Mouse (Mus musculus) CH12.LX (cell line): Measurements from ENCODE around the gene Ush2a. TPM values are rescaled to one million over a fixed set of nuclear protein-coding genes. Genes with fewer than 3 reads are reported as not detected.

Experiments
- DNase-seq: peaks from one replicate; pipeline ENCODE4 v3.0.0-alpha.2; 2013; ENCODE audit errors: extremely low read depth
- H3K27ac ChIP-seq: 2 replicates; pipeline ENCODE4 v1.5.1; 2012; ENCODE audit warnings: low read depth, mild to moderate bottlenecking, control low read depth, moderate library complexity; ENCODE audit not compliant: insufficient read depth
- H3K27me3 ChIP-seq: replicated peaks from 2 replicates; pipeline ENCODE3; 2012; ENCODE audit warnings: inconsistent platforms
- H3K36me3 ChIP-seq, 2 experiments: replicated peaks in 1 of 2; 2 replicates each; pipeline versions ENCODE3 to v1.6.1; 2012; ENCODE audit warnings: inconsistent platforms in 1 of 2, low read length in 1 of 2, mild to moderate bottlenecking in 1 of 2, mixed read lengths in 1 of 2, moderate library complexity in 1 of 2; ENCODE audit not compliant: control insufficient read depth in 1 of 2, insufficient read depth in 1 of 2
- H3K4me1 ChIP-seq, 2 experiments: 2 replicates each; pipeline ENCODE4 v1.6.1; 2012; ENCODE audit warnings: inconsistent platforms in 1 of 2, moderate library complexity in 1 of 2; ENCODE audit not compliant: insufficient read depth in 2 of 2, control insufficient read depth in 1 of 2
- H3K4me2 ChIP-seq: 2 replicates; pipeline ENCODE4 v1.6.1; 2012; ENCODE audit warnings: low read depth, mild to moderate bottlenecking, control low read depth; ENCODE audit not compliant: poor library complexity, insufficient read depth, severe bottlenecking
- H3K4me3 ChIP-seq, 3 experiments: fragments of 150-350 bp in 1 of 3; sonication (generic) in 1 of 3; replicated peaks in 1 of 3; 2 replicates each; pipeline versions ENCODE3 to v1.5.1; 2011 to 2012; ENCODE audit warnings: low read depth in 2 of 3, low read length in 2 of 3, mild to moderate bottlenecking in 2 of 3, moderate library complexity in 2 of 3, control low read depth in 1 of 3, improper control_type of control experiment in 1 of 3, inconsistent platforms in 1 of 3, mixed read lengths in 1 of 3; ENCODE audit not compliant: poor library complexity in 1 of 3
- H3K79me2 ChIP-seq: replicated peaks from 2 replicates; pipeline ENCODE4 v1.6.1; 2012; ENCODE audit warnings: mild to moderate bottlenecking, moderate library complexity; ENCODE audit not compliant: control insufficient read depth, poor library complexity, insufficient read depth, severe bottlenecking; ENCODE audit errors: extremely low read depth
- H3K9ac ChIP-seq: 2 replicates; pipeline ENCODE4 v1.6.1; 2012; ENCODE audit warnings: low read depth, mild to moderate bottlenecking, control low read depth, moderate library complexity; ENCODE audit not compliant: insufficient read depth
- H3K9me3 ChIP-seq: replicated peaks from 2 replicates; pipeline ENCODE3; 2012; ENCODE audit warnings: low read length, inconsistent platforms, mixed read lengths
- CHD1 ChIP-seq: IDR thresholded peaks from 2 replicates; pipeline ENCODE4 v1.6.1; 2012; ENCODE audit warnings: low read depth, low read length, improper control_type of control experiment, inconsistent platforms
- CHD2 ChIP-seq: IDR thresholded peaks from 2 replicates; pipeline ENCODE4 v1.6.1; 2011; ENCODE audit warnings: low read length, improper control_type of control experiment
- E2F4 ChIP-seq: IDR thresholded peaks from 2 replicates; pipeline ENCODE4 v1.6.1; 2011; ENCODE audit warnings: low read depth, low read length, improper control_type of control experiment; ENCODE audit not compliant: insufficient replicate concordance
- IRF4 ChIP-seq: IDR thresholded peaks from 2 replicates; pipeline ENCODE4 v1.6.1; 2014; ENCODE audit warnings: low read depth, mild to moderate bottlenecking, inconsistent platforms, low read length, improper control_type of control experiment
- JUN ChIP-seq: IDR thresholded peaks from 2 replicates; pipeline ENCODE4 v1.6.1; 2011; ENCODE audit warnings: low read depth, mild to moderate bottlenecking, low read length, improper control_type of control experiment, moderate library complexity; ENCODE audit not compliant: insufficient read depth
- JUND ChIP-seq: conservative IDR thresholded peaks from 2 replicates; pipeline ENCODE4 v1.6.1; 2011; ENCODE audit warnings: low read depth, low read length, improper control_type of control experiment
- MAX ChIP-seq: IDR thresholded peaks from 2 replicates; pipeline ENCODE4 v1.6.1; 2011; ENCODE audit warnings: low read length, improper control_type of control experiment
- MAZ ChIP-seq: IDR thresholded peaks from 2 replicates; pipeline ENCODE4 v1.6.1; 2012; ENCODE audit warnings: low read depth, mild to moderate bottlenecking, inconsistent platforms, low read length, improper control_type of control experiment, moderate library complexity
- MYC ChIP-seq: IDR thresholded peaks from 2 replicates; pipeline ENCODE4 v1.6.1; 2011; ENCODE audit warnings: low read depth, mild to moderate bottlenecking, improper control_type of control experiment, low read length
- NELFE ChIP-seq: IDR thresholded peaks from 2 replicates; pipeline ENCODE4 v1.6.1; 2011; ENCODE audit warnings: low read depth, low read length, improper control_type of control experiment
- POLR2A ChIP-seq: IDR thresholded peaks from 2 replicates; pipeline ENCODE4 v1.6.1; 2011; ENCODE audit warnings: low read depth, mild to moderate bottlenecking, improper control_type of control experiment, low read length
- RAD21 ChIP-seq: IDR thresholded peaks from 2 replicates; pipeline ENCODE4 v1.6.1; 2011; ENCODE audit warnings: low read depth, mild to moderate bottlenecking, low read length, improper control_type of control experiment, moderate library complexity
- SMC3 ChIP-seq: IDR thresholded peaks from 2 replicates; pipeline ENCODE4 v1.6.1; 2011; ENCODE audit warnings: low read depth, low read length, improper control_type of control experiment
- TBP ChIP-seq: conservative IDR thresholded peaks from 2 replicates; pipeline ENCODE4 v1.6.1; 2011; ENCODE audit warnings: low read depth, low read length, improper control_type of control experiment
- TCF12 ChIP-seq: IDR thresholded peaks from 2 replicates; pipeline ENCODE4 v1.6.1; 2014; ENCODE audit warnings: low read depth, mild to moderate bottlenecking, inconsistent platforms, low read length, improper control_type of control experiment
- USF1 ChIP-seq: IDR thresholded peaks from 2 replicates; pipeline ENCODE4 v1.6.1; 2014; ENCODE audit warnings: low read depth, mild to moderate bottlenecking, inconsistent platforms, low read length, improper control_type of control experiment
- USF2 ChIP-seq: conservative IDR thresholded peaks from 2 replicates; pipeline ENCODE4 v1.6.1; 2011; ENCODE audit warnings: low read depth, low read length, improper control_type of control experiment
- ZC3H11A ChIP-seq: IDR thresholded peaks from 2 replicates; pipeline ENCODE4 v1.6.1; 2012; ENCODE audit warnings: low read depth, mild to moderate bottlenecking, inconsistent platforms, low read length, improper control_type of control experiment
- ZKSCAN1 ChIP-seq: IDR thresholded peaks from 2 replicates; pipeline ENCODE4 v1.6.1; 2012; ENCODE audit warnings: low read depth, inconsistent platforms, low read length, improper control_type of control experiment, borderline replicate concordance
- ZNF384 ChIP-seq: IDR thresholded peaks from 2 replicates; pipeline ENCODE4 v1.6.1; 2012; ENCODE audit warnings: low read depth, low read length, improper control_type of control experiment, inconsistent platforms
- dilution Hi-C: fragments of 300-500 bp; cut with MboI; formaldehyde crosslinking; loops from 2 replicates; pipeline ENCODE4 v1.14.3; 2020; ENCODE audit warnings: low sequenced_read_pairs; ENCODE audit not compliant: extremely low pct_unique_long_range_greater_than_20kb, extremely low pct_ligation_motif_present
- in situ Hi-C: fragments of 300-500 bp; cut with MboI; formaldehyde crosslinking; loops from 3 replicates; pipeline ENCODE4 v1.14.3; 2019; ENCODE audit warnings: low sequenced_read_pairs, low pct_ligation_motif_present, low pct_unique_long_range_greater_than_20kb, mixed read lengths
- polyA plus RNA-seq: library from polyadenylated mRNA; unstranded; fragments of >175 nt; gene quantifications from 2 replicates; pipeline ENCODE4 v1.2.1, GENCODE M21; 2012; ENCODE audit warnings: low read depth; ENCODE audit not compliant: insufficient read length
- total RNA-seq, 2 experiments: library from RNA; depleted of rRNA; stranded (reverse); fragments of 300-350 nt in 1 of 2; fragments of >200 nt in 1 of 2; gene quantifications; 2 replicates each; pipeline ENCODE4 v1.2.3; 2012 to 2014

The Ush2a gene
- total and polyA plus RNA-seq, 3 experiments: not detected

GRCm38 (mm10) chr1:188527451-188527850 lies 265.6 kb downstream of the Ush2a start:
- no peak overlapping the region for H3K9ac ChIP-seq
- no peak overlapping the region for H3K4me2 ChIP-seq
- H3K9me3 ChIP-seq: peaks cover 68% of the 10 kb centered on the region
- H3K4me1 ChIP-seq: no peaks in the 10 kb centered on the region
- in situ Hi-C loops (no loop called here), dilution Hi-C loops (no loop called here)
- H3K4me3 ChIP-seq: no peak overlapping the region
- no peak for DNase-seq
- TF ChIP-seq SMC3: no peak
- TF ChIP-seq TBP: no peak
- TF ChIP-seq CHD1: no peak
- TF ChIP-seq MYC: no peak
- no peak for TF ChIP-seq MAZ
- no peak for TF ChIP-seq TCF12
- TF ChIP-seq NELFE: no peak
- TF ChIP-seq MAX: no peak
- no peak for TF ChIP-seq ZC3H11A
- no peak for TF ChIP-seq JUN
- TF ChIP-seq IRF4: no peak
- no peak for TF ChIP-seq USF2
- TF ChIP-seq CHD2: no peak
- TF ChIP-seq E2F4: no peak
- no peak for TF ChIP-seq POLR2A
- no peak for TF ChIP-seq ZKSCAN1
- no peak for TF ChIP-seq JUND
- no peak for TF ChIP-seq USF1
- no peak for TF ChIP-seq RAD21
- no peaks in the 10 kb centered on the region for H3K27me3 ChIP-seq
- no peaks in the 10 kb centered on the region for H3K36me3 ChIP-seq
- no peak overlapping the region for H3K27ac ChIP-seq
- H3K79me2 ChIP-seq: no peaks in the 10 kb centered on the region

- Histone ChIP-seq H3K4me2 (no peak overlapping the region), H3K79me2 (no peaks in the 10 kb centered on the region), H3K27ac (no peak overlapping the region), H3K4me3 (no peak overlapping the region), H3K36me3 (no peaks in the 10 kb centered on the region), H3K4me1 (no peaks in the 10 kb centered on the region), H3K9ac (no peak overlapping the region), H3K9me3 (peaks cover 68% of the 10 kb centered on the region), H3K27me3 (no peaks in the 10 kb centered on the region)
- no peak for TF ChIP-seq ZNF384
- dilution Hi-C loops (no loop called here), in situ Hi-C loops (no loop called here)
- no peak for DNase-seq
These were observed 267.8 kb downstream of the Ush2a start for GRCm38 (mm10) chr1:188529606-188530131.
